Mouse (Mus musculus): ENCODE results near the gene Ptpn11.
A peak's percentile ranks its signal among the peaks of the same experiment; 100 is the strongest.
"Not testable (repeated sequence)": the region's sequence is repeated elsewhere in the genome, so short reads cannot be mapped to it uniquely, and the experiment has no call there.

The Ptpn11 gene

GRCm38 (mm10) chr5:121212108-121212507 lies 20.9 kb upstream of the Ptpn11 start:
- DNase-seq: no peak

- DNase-seq: no peak
Observed at GRCm38 (mm10) chr5:121210601-121210924, 19.4 kb upstream of the Ptpn11 start.

DNA sequence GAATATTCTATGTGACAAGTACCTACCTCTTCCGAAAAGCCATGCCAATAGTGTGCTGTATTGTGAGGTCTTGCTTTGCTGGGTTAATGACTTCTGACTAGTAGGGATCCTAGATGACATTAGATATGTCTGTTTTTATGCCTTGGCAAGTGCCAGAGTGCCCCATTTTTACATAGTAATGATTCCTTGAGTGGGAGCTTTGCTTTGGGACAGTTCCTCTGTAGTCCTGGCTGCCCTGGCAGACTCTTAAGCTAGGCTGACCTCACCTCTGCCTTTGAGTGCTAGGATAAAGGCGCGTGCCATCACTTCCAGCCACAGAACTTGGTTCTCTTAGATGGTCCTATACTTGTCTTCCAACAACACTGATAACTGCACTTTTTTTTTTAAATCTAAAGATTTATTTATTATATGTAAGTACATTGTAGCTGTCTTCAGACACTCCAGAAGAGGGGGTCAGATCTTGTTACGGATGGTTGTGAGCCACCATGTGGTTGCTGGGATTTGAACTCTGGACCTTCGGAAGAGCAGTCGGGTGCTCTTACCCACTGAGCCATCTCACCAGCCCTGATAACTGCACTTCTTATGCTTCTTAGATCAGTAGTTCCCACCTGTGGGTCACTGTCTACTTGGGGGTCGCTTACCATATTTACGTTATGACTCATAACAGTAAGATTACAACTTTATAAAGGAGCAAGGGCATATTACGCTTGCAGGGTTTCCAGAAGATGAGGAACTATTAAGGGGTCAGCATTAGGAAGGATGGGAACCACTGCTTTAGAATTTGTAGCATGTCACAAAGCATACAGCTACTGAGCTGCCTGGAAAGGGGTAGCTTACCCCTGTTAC lies 18.8 kb upstream of the Ptpn11 start:
- no peak for DNase-seq

DNA sequence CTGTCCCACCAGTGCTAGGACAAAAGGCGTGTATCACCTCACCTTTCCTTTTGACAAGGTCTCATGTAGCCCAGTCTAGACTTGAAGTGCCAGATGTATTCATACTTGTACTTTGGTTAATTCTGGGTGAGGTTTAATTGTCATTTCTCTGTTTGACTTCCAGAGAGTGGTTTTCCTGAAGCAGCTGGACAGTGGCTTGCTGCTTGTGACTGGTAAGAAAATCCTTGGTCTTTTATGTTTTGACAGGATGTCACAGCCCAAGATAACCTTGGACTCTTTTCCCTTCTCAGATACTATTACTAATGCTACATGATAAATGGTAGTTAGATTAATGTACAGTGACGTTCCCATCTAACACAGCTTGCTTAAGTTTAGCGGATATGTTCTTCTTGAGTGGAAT lies 15.8 kb upstream of the Ptpn11 start:
- DNase-seq: no peak

DNA sequence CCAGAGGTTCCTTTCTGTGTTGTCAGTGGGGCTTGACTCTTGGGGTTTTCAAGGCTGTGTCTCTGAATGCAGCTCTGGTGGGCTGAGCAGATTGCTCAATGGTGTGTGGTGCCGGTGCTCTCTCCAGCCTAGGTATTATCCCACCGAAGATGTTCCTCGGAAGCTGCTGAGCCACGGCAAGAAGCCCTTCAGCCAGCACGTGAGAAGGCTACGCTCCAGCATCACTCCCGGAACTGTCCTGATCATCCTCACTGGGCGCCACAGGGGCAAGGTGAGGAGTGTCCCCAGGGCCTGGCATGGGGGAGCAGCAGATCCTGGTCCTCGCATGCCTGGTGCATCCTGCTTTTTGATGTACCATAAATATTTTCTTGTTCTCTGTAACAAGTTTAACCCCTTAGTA lies 15.3 kb upstream of the Ptpn11 start:
- no peak for DNase-seq

GRCm38 (mm10) chr5:121205537-121206130 lies 14.4 kb upstream of the Ptpn11 start:
- not testable (repeated sequence) for DNase-seq

DNA sequence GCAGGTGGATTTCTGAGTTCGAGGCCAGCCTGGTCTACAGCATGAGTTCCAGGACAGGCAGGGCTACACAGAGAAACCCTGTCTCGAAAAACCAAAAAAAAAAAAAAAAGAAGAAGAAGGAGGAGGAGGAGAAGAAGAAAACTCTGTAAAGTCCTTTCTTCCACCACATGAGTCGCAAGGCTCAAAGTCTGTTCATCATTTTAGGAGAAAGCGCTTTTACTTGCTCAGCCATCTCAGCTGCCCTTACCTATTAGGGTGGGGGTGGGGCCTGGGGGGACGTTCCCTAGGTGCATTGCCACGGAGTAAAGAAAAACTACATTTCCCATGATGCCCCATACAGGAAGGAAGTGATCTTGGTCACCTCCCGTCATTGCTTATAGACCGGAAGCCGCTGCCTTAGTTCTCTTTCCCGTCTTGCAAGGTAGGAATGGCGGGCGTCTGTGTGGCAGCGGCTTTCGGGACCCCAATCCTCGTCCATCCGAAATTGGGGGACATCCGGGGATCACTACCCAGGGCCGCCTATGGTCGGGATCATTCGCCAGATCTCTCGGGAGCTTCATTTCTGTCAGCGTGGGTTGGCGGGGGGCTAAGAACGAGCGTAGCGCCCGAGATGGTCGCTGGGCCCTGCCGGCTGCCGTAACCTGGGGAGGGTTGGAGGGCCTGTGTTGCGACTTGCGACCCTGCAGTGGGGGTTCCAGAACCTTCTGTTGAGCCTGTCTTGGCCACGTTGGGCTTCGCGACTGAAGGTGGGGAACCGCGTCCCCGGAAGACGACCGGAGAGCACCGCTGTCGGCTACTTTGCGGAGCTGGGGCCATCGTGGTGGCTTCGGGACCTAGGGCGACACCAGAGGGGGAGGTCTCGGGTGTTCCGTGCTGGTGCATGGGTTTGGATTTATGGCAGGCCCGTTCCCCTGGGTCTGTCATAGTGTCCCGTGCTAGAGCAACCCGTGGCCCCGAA lies 13.2 kb upstream of the Ptpn11 start, which contains the start of gene Rpl6:
TSS of gene Rpl6 (plus strand) at position 350 of the 958 bp plus-strand sequence.
- DNase-seq: peak; percentile 82 to 87

DNA sequence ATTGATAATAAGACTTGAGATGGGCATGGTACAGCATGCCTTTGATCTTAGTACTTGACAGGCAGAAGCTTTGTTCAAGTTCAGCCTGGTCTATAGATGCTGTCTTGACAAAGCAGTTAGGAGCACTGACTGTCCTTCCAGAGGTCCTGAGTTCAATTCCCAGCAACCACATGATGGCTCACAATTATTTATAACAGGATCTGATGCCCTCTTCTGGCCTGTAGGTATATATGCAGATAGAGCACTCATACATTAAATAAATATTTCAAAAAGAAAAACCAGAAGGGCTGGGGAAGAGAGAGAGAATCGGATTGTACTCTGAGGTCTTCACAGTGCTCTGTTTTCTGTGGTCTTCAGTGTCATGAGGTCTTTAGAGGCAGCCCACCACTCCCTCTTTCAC lies 11.3 kb upstream of the Ptpn11 start:
- no peak for DNase-seq

DNA sequence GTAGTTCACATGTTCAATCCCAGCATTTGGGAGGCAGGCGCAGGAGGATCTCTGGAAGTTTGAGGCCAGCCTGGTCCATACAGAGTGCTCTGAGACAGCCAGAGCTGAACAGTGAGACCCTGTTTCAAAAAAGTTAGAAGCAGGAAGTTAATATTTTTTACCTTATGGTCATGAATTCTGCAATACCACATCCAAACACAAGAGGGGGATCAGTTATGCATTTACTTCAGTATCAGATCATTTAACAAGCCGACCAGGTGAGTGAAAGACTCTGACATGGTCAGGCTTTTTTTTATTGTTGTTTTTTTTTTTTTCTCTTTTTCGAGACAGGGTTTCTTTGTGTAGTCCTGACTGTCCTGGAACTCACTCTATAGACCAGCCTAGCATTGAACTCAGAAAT lies 10.5 kb upstream of the Ptpn11 start:
- no peak for DNase-seq

DNA sequence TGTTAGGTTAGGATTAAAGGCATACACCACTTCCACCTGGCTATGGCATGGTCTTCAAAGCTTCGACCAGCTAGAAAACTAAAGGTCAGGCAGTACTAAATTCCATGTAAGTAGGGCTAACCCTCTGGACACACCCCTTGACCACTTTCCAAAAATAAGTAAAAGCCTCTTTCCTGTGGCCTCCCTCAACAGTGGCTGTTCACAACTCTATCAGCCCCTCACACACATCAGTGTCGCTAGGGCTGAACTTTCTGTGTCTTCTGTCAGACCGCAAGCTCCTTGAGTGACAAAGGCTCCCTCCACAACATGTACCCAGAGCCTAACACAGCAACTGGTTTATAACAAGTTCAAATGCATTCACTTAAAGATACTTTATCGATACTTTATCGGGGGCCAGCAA lies 7.2 kb upstream of the Ptpn11 start:
- DNase-seq: no peak

DNA sequence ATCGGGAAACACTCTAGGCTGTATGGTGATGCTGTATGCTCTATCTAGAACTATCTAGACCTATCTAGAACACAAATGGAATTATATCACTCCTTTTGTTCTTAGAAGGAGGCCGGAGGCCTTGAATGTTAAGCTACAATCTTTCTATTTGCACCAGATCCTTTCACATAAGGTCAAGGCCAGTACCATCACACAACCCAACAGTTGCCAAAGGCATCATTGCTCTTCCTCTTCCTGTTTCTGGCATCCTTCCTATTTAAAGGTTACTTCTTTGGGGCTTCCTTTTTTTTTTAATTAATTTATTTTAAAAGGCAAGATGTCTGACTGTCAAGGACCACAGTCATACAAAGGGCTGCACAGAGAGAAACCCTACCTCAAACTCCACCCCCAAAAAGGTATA lies 6.1 kb upstream of the Ptpn11 start:
- no peak for DNase-seq

GRCm38 (mm10) chr5:121196764-121197163 lies 5.6 kb upstream of the Ptpn11 start:
- DNase-seq: no peak

- no peak for DNase-seq
Observed at GRCm38 (mm10) chr5:121194173-121194572, 3.0 kb upstream of the Ptpn11 start.

DNA sequence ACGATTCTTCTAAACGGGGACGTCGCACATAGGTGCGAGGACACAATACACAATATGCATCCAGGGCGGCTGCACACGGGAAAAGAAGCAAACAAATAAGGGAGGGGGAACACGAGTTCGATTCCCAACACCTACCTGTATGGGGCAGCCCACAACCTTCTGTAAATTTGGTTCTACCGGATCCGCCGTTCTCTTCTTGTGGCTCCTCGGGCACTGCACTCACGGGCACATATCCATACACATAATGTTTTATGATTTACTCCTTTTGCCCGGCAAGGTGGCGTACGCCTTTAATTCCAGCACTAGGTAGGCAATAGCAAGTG lies 348 bp upstream of the Ptpn11 start:
- no peak for DNase-seq

DNA sequence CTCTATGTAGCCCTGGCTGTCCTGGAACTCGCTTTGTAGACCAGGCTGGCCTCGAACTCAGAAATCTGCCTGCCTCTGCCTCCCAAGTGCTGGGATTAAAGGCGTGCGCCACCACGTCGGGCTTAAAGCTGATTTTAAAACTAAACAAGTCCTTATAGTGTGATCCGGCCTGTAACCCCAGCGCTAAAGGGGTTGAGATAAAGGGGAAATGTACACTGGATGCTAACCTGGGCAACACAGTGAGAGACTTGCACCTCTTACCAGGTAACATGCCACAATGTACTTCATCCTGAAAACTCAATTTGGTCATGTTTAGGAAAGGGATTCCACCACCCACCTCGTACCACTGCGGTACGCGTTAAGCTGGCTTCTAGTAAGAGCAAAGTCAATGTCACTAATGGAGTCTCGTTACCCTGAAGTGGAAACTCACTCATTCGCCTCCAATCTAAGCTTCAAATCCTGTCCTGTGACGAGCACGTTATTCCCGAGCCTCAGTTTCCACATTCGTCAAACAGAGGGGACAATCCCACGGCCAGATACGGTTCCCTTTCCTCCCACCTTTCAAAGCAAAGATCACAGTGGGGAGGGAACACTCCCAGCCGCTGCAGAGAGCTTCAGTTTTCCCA lies 874 bp downstream of the Ptpn11 start:
- no peak for DNase-seq

DNA sequence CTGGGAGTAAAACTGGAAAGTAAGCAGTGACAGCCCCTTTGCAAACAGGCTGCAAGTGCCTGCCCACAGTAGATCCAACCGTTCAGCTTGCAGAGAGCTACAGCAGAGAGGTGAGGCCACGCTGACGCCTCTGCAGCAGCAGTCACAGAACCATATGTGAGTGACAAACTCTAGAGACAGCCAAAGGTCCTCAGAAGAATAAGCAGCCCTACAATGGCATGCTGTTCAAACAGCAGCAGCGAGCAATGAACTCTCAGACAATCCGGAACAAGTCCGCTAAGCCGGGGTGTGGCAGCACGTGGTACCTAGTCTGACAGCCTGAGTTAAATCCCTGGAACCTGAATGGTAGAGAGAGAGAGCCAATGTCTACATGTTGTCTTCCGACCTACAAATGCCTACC lies 2.0 kb downstream of the Ptpn11 start:
- DNase-seq: peak in 1 of 2 experiments; percentile 40

GRCm38 (mm10) chr5:121188265-121188664 lies 2.9 kb downstream of the Ptpn11 start:
- DNase-seq: no peak

DNA sequence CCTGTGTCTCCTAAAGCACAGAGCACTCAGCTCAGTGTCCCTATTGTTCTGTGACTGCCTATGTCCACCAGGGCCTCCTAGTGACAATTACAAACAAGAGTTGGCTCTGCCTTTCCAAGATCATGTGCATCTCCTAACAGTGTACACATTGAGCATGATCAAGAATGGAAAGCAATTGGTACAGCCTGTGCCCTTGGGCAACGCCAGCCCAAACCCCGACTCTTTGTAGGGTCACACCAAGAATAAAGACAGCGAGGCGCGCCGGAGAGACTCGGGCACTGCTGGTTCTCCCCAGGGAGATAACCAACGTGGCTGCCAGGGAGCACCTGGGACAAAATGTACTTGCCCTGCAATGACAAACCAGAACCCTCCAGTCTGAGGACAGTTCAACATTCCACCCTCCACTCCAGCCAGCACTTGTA lies 3.6 kb downstream of the Ptpn11 start:
- DNase-seq: peak in 1 of 2 experiments; percentile 13

GRCm38 (mm10) chr5:121184945-121185551 lies 6.1 kb downstream of the Ptpn11 start:
- no peak for DNase-seq

DNA sequence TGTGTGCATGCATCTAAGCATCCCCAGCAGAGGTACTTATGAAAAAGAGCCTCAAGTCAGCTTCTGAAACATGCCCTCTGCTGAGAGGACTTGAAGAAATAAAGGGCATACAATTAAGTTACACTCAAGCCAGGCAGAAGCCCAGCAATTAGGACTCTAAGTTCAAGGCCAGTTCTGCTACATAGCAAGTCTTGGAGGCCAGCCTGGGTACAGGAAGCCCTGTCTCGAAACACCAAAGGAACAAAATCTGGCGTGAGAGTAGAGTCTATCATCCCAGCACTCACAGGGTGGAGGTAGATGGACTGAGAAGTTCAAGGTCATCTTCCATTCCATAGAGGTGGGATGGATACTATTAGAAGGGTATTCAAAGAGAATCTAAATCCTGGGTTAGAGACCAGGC lies 6.8 kb downstream of the Ptpn11 start:
- DNase-seq: no peak

DNA sequence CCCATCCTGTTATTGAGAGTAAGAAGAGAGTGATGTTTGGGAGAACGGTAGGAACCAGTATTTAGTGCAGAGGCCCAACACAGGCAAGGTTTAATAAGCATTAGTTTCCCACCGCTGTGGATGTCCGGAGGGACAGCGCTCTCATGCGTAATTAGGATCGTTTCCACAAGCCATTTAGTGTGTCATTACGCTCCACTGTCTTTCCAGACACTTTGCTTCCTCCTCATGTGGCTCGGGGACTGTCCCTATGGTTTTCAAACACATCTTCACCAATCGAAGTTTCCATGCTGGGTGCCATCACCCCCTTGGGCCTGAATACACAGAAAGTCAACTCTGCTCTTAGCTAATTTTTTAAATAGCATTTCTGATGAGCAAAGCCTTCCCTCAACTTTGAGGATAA lies 7.9 kb downstream of the Ptpn11 start:
- DNase-seq: no peak

DNA sequence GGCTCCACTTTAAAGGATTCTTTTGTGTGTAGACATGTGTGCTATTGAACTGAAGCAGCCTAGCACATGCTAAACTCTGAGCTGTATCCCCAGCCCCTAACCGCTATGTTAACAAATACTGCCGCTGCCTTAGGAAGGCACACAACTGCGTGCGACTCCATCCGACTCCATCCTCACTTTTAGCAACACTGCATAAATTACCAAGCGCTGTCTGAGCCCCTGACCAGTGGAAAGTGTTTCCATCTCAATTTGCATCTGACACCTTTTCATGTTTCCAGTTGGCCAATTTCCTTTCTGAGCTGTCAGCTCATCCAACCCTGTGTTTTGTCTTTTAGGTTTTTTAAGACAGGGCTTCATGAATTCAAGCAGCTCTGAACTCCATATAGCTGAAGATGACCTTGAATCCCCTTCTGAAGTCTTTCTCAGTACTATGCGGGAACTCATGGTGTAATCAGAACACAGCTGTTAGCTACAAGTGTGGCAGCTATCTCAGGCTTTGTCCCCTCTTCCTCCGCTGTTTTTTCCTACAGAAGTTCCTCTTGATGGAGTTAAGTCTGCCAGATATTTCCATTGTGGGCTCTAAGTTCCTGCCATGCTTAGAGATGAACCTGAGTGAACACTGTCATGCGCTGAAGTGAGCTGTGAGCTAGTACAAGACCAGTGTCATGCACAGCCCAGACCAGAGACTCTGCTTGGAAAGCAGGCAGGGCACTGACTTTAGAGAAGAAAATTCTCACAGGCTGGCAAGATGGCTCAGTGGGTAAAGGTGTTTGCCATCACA lies 11.9 kb downstream of the Ptpn11 start:
- no peak for DNase-seq
